Mouse (Mus musculus) E14TG2a.4 (cell line): Measurements from ENCODE around the gene Dnlz.
"Not testable (repeated sequence)": the region's sequence is repeated elsewhere in the genome, so short reads cannot be mapped to it uniquely, and the experiment has no call there.

Source experiments
- CTCF ChIP-seq: conservative IDR thresholded peaks from 2 replicates; pipeline ENCODE4 v1.5.1; 2014; ENCODE audit warnings: low read length
- NANOG ChIP-seq: IDR thresholded peaks from 2 replicates; pipeline ENCODE4 v1.6.1; 2014; ENCODE audit warnings: borderline replicate concordance, low read length, mixed read lengths
- POU5F1 ChIP-seq: IDR thresholded peaks from 2 replicates; pipeline ENCODE4 v1.6.1; 2014; ENCODE audit warnings: low read length, borderline replicate concordance

DNA sequence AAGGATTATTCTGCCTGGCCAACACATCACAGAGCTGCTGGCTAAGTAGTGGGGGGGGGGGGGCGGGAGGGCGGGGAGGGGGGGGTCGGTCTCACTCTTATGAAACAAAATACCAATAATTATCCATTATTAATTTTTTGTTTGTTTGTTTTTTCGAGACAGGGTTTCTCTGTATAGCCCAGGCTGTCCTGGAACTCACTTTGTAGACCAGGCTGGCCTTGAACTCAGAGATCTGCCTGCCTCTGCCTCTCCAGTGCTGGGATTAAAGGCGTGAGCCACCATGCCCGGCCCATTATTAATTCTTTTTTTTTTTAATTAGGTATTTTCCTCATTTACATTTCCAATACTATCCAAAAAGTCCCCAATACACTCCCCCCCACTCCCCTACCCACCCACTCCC is 29.0 kb upstream of the Dnlz start:
- not testable (repeated sequence) for TF ChIP-seq CTCF, NANOG, POU5F1
